Mouse (Mus musculus) bone marrow, adult 2 months (tissue): ENCODE data around the gene Diexf. TPM values are rescaled to one million over a fixed set of nuclear protein-coding genes. Genes with fewer than 3 reads are reported as not detected.

Source experiments
- H3K27ac ChIP-seq: fragments of 200-500 bp; 2 replicates; pipeline ENCODE4 v1.5.1; 2012; ENCODE audit warnings: low read depth, mild to moderate bottlenecking, control low read depth, inconsistent platforms, low read length; ENCODE audit not compliant: control insufficient read depth, poor library complexity, insufficient read depth
- H3K4me1 ChIP-seq: fragments of 200-500 bp; 2 replicates; pipeline ENCODE4 v1.6.1; 2011; ENCODE audit warnings: low read length; ENCODE audit not compliant: control insufficient read depth, insufficient read depth
- H3K4me3 ChIP-seq: fragments of 200-500 bp; replicated peaks from 2 replicates; pipeline ENCODE3; 2011; ENCODE audit warnings: mild to moderate bottlenecking, low read depth, low read length, control low read depth; ENCODE audit not compliant: control insufficient read depth
- CTCF ChIP-seq: fragments of 200-500 bp; IDR thresholded peaks from 2 replicates; pipeline ENCODE4 v1.5.1; 2011; ENCODE audit warnings: low read length, control low read depth; ENCODE audit not compliant: control insufficient read depth, insufficient read depth
- POLR2A ChIP-seq: fragments of 200-500 bp; IDR thresholded peaks from 2 replicates; pipeline ENCODE4 v1.6.1; 2011; ENCODE audit warnings: low read depth, mild to moderate bottlenecking, control low read depth, low read length, borderline replicate concordance; ENCODE audit not compliant: control insufficient read depth
- WGBS: fragments of 180-500 bp; shearing (Covaris S2); methylation state at CpG from one replicate; pipeline ENCODE4 v1.1.7; 2018; 5-methylcytosine and 5-hydroxymethylcytosine counted together
- polyA plus RNA-seq: library from polyadenylated mRNA; stranded (reverse); fragments of >200 nt; gene quantifications from 2 replicates; pipeline ENCODE4 v1.2.4, GENCODE M21; 2011; ENCODE audit warnings: low replicate concordance; ENCODE audit not compliant: missing spikeins, insufficient read depth, insufficient read length

Gene Diexf
- polyA plus RNA-seq, 1 experiment, result 6.4 TPM

DNA sequence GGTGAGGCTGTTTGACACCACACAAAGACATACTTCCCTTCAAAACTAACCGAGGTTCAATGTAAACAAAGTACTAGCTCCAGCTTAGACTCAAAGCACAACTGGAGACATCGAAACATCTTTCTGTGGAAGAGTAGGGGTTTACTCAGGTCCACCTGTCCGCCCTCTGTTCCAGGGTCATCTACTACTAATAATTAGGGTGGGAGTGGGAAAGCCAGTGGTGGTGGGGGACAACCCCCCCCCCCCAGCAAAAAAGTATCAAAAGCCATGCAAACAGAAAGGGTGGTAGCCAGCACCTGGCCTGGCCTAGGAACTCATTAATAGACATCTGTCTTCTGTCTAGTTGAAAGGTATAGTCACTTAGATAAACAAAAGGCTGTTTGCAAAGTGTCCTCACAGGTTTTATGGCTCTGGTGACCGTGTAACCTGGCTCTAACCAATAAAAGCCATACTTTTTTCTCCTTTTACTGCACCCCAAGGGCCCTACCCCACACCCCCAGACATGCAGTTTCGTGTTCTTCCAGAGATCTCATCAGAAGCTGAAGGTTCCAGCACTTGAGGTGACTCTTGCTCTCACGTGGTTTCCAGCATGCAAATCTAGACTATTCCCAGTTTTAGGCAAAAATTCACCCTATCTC is 1.4 kb upstream of the Diexf start:
- no peaks in the 10 kb centered on the region; the same call in 1 of the 2 replicates for H3K4me1 ChIP-seq
- H3K27ac ChIP-seq, result no peak overlapping the region
- 79% methylated on average over 6 of the region's 6 CpGs for WGBS
- H3K4me3 ChIP-seq, result no peak overlapping the region
- TF ChIP-seq CTCF (no peak), POLR2A (no peak)

DNA sequence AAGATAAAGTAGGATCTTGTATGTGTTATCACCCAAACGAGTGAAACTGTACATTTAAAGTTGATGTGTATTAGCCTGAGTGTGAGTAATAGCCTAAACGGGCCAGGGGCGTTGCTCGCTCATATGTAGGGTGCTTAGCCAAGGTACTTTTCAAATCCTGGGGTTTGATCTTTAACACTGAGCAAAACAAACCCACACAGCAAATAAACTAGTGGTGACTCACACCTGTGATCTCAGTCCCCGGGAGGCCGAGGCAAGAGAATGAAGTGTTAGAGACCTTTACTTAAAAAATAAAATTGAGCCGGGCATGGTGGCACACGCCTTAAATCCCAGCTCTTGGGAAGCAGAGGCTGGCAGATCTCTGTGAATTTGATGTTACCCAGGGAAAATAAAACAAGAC is 767 bp upstream of the Diexf start:
- WGBS, result 85% methylated on average over 8 of the region's 8 CpGs
- Histone ChIP-seq H3K4me1 (no peaks in the 10 kb centered on the region; the same call in 1 of the 2 replicates), H3K4me3 (no peak overlapping the region), H3K27ac (no peak overlapping the region)
- TF ChIP-seq CTCF (no peak), POLR2A (no peak)

DNA sequence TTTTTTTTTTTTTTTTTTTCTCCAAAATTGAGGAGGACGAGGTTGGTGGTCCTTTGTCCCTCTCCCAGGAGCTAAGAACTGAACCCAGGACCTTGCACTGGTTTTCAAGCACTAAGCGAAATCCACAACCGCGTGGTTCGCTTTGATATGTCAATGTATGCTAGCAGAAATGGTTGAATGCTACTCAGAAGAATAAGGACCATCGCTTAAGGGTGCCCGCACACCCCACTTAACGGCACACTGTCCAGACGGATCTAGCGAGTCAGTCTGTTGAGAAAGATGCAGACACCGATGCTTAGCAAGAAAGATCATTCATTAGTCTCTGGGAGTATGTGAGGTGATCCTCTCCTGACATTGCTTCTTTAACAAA is 369 bp upstream of the Diexf start:
- Histone ChIP-seq H3K4me3 (peak overlapping the region; percentile 16), H3K4me1 (no peaks in the 10 kb centered on the region; the same call in 1 of the 2 replicates), H3K27ac (no peak overlapping the region)
- 54% methylated on average over 11 of the region's 11 CpGs for WGBS
- TF ChIP-seq CTCF (no peak), POLR2A (no peak)

DNA sequence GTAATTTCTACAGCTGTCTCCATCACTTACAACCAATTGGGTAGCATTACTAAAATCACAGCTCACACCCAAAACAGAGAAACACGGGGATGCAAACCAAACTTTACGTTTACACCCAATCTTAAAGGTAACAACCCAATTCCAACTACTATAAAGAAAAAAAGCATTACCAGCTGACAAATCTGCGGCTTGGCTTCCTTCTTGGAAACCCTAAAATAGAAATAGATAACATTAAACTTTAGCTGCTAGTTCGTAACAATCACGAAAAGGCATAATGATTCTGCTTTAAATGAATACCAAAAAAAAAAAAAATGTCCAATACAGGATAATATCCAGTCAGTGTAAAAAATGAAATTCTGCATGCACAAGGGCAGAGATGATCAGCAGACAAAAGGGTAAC is 751 bp downstream of the Diexf start:
- H3K4me1 ChIP-seq, result no peaks in the 10 kb centered on the region; the same call in 1 of the 2 replicates
- no peak overlapping the region for H3K27ac ChIP-seq
- TF ChIP-seq CTCF, result no peak
- no peak for TF ChIP-seq POLR2A
- peak overlapping the region; percentile 86 for H3K4me3 ChIP-seq
- 11% methylated on average over 5 of the region's 5 CpGs for WGBS

DNA sequence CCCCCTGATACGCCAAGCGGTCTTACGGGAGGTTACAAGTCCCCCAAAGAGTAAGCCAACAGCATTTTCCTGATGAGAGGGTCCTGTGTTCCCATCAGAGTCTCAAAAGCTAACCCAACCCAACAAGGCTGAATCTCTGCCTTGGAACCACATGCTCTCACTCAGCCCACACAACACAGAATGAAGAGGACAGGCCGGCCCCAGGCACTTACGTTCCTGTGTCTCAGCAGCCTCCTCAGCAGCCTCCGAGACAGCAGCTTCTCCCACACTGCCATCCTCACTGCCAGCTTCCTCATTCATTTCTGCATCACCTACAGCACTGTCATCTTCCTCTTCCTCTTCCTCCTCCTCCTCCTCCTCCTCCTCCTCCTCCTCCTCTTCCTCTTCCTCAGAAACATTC is 2.0 kb downstream of the Diexf start:
- H3K4me3 ChIP-seq, result no peak overlapping the region
- H3K4me1 ChIP-seq, result no peaks in the 10 kb centered on the region; the same call in 1 of the 2 replicates
- TF ChIP-seq CTCF (no peak), POLR2A (no peak)
- no peak overlapping the region for H3K27ac ChIP-seq
- 79% methylated on average over 6 of the region's 6 CpGs for WGBS

DNA sequence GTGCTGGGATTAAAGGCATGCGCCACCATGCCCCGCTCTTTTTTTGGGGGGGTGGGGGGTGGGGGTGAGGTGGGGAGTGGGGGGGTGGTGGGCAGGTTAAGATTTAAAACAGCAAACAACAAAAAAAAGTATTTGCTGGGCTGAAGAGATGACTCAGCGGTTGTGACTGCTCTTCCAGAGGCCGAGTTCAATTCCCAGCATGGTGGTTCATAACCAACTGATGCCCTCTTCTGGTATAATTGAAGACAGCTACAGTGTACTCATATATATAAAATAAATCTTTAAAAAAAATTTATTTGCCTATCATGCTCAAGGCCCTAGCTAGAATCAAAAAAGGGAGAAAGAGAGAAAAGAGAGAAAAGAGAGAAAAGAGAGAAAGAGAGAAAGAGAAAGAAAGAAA is 4.2 kb downstream of the Diexf start:
- TF ChIP-seq CTCF (no peak), POLR2A (no peak)
- 73% methylated on average over 4 of the region's 4 CpGs for WGBS
- Histone ChIP-seq H3K27ac (no peak overlapping the region), H3K4me3 (no peak overlapping the region), H3K4me1 (no peaks in the 10 kb centered on the region; the same call in 1 of the 2 replicates)

DNA sequence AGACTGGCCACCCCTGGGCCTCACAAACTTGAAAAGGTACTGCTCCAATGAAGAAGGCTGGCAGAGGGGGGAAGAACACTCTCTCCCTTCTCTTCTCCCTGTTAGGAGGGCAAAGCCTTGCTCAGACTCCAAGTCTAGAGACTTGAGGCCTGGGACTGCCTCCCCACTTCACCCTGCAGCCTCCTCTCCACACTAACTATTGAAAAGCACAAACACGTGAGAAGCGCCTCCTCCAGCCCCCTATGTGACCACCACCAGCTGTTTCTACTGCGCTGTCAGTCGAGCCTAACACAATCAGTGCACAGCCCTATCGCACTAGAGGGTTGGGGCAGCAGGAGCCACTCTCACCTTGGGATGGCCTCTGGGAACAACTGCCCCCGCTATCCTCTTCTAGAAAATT is 6.8 kb downstream of the Diexf start:
- H3K4me3 ChIP-seq, result no peak overlapping the region

DNA sequence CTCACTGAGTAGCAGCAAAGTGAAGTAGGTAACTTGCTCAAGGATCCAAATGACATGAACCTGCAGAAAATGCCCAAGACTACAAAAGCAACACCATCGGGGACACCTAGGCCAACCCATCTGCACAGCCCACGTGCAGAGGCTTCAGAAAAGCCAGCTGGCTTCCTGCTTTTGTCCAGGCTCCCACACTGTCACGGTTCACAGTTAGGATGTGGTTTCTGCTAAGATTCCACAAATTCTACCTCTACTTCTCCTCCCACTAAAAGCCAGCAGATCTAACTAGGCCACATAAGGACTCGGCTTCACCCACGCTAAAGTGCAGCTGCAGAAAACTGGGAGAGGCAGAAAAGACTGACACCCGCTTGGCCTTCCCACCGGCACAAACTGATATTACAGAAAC is 7.3 kb downstream of the Diexf start:
- Histone ChIP-seq H3K27ac (no peak overlapping the region), H3K4me1 (no peaks in the 10 kb centered on the region), H3K4me3 (no peak overlapping the region)
- 60% methylated on average over 7 of the region's 7 CpGs for WGBS
- TF ChIP-seq POLR2A, result no peak
- TF ChIP-seq CTCF, result no peak

More for the DNA sequence above, 6.8 kb downstream of the Diexf start:
- H3K4me1 ChIP-seq, result no peaks in the 10 kb centered on the region; the same call in 1 of the 2 replicates
- TF ChIP-seq CTCF (no peak), POLR2A (no peak)
- no peak overlapping the region for H3K27ac ChIP-seq
- WGBS, result 91% methylated on average over 6 of the region's 6 CpGs

DNA sequence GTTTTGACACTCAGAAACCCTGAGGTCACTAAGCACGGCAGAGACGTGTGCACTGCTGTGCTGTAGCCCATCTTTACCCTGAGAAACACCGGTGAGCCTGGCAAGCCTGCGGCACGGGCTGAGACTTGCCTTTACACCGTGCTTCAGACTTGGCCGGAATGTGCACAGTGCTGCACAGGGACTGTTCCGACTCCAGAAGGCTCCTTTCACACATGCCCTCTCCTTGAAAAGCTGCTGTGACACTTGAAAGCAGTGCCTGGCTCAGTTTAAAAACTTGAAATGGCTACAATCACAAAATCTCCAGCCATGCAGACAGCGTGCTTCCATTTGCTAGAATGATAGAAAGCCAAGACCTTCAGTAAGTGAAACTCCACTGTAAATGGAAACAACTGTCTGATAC is 18.0 kb downstream of the Diexf start:
- WGBS, result 88% methylated on average over 9 of the region's 9 CpGs
- H3K27ac ChIP-seq, result no peak overlapping the region
- H3K4me3 ChIP-seq, result no peak overlapping the region
- TF ChIP-seq POLR2A, result no peak
- TF ChIP-seq CTCF, result no peak
- no peaks in the 10 kb centered on the region for H3K4me1 ChIP-seq
